Mouse (Mus musculus): ENCODE measurements around the gene Mdfi. TPM values are rescaled to one million over a fixed set of nuclear protein-coding genes. Genes with fewer than 3 reads are reported as not detected.

Gene Mdfi
- total RNA-seq, 2 experiments from 2014 or later: 0.40 to 0.91 TPM

Other genes starting within 250 kb of the Mdfi start
- gene Bysl, start 223.2 kb downstream of the Mdfi start, total RNA-seq (2021): 10 to 100 TPM; 17.2 to 18.3 TPM
- 10 to 100 TPM; 34.1 to 40.4 TPM for gene Med20, start 223.1 kb downstream of the Mdfi start, total RNA-seq (2021)
- 1 to 10 TPM; 5.3 to 5.4 TPM for gene Gm20517, start 223.1 kb downstream of the Mdfi start, total RNA-seq (2021)
- 10 to 100 TPM; 10.5 to 11.5 TPM for gene Usp49, start 204.0 kb downstream of the Mdfi start, total RNA-seq (2021)
- gene Tomm6, start 146.3 kb downstream of the Mdfi start, total RNA-seq (2021): 100 to 1,000 TPM; 192 to 223 TPM
- gene Frs3, start 145.7 kb downstream of the Mdfi start, total RNA-seq (2021): 10 to 100 TPM; 24.2 to 25.9 TPM
- gene Gm21981, start 140.2 kb downstream of the Mdfi start, total RNA-seq (2021): 1 to 10 TPM; 3.3 to 3.4 TPM
- gene Prickle4, start 140.0 kb downstream of the Mdfi start, total RNA-seq (2021): 1 to 10 TPM; 3.9 to 4.4 TPM
- gene Pgc, start 107.8 kb downstream of the Mdfi start, total RNA-seq (2021): not detected
- 10 to 100 TPM; 11.5 to 13.9 TPM for gene Tfeb, start 97.7 kb downstream of the Mdfi start, total RNA-seq (2021)
- 10 to 100 TPM; 44.0 to 45.7 TPM for gene Foxp4, start 90.0 kb upstream of the Mdfi start, total RNA-seq (2021)
- gene 1700122O11Rik, start 203.6 kb upstream of the Mdfi start, total RNA-seq (2021): not detected